Mouse (Mus musculus) hindbrain, embryonic 12.5 days (tissue): Measurements from ENCODE around the gene Samd8. TPM values are rescaled to one million over a fixed set of nuclear protein-coding genes. Genes with fewer than 3 reads are reported as not detected.
A peak's percentile ranks its signal among the peaks of the same experiment; 100 is the strongest.

ENCODE experiments used
- ATAC-seq: fragments of 200-750 bp; cut with Nextera tagmentation; 2 replicates; pipeline ENCODE4 v1.8.0; 2017; ENCODE audit warnings: moderate TSS enrichment; ENCODE audit not compliant: low FRiP score
- H3K27ac ChIP-seq: fragments of 300-500 bp; sonication (generic); 2 replicates; pipeline ENCODE4 v1.5.1; 2016; ENCODE audit warnings: mild to moderate bottlenecking
- H3K27me3 ChIP-seq: fragments of 300-500 bp; sonication (generic); 2 replicates; pipeline ENCODE4 v1.6.1; 2016; ENCODE audit warnings: mild to moderate bottlenecking
- H3K36me3 ChIP-seq: fragments of 300-500 bp; sonication (generic); 2 replicates; pipeline ENCODE4 v1.6.1; 2016; ENCODE audit warnings: mild to moderate bottlenecking
- H3K4me1 ChIP-seq: fragments of 300-500 bp; sonication (generic); 2 replicates; pipeline ENCODE4 v1.6.1; 2016
- H3K4me2 ChIP-seq: fragments of 300-500 bp; sonication (generic); replicated peaks from 2 replicates; pipeline ENCODE4 v1.6.1; 2016; ENCODE audit warnings: mild to moderate bottlenecking
- H3K4me3 ChIP-seq: fragments of 300-500 bp; sonication (generic); 2 replicates; pipeline ENCODE4 v1.5.1; 2016; ENCODE audit warnings: mild to moderate bottlenecking
- H3K9ac ChIP-seq: fragments of 300-500 bp; sonication (generic); 2 replicates; pipeline ENCODE4 v1.6.1; 2016; ENCODE audit warnings: mild to moderate bottlenecking, moderate library complexity
- H3K9me3 ChIP-seq: fragments of 300-500 bp; sonication (generic); replicated peaks from 2 replicates; pipeline ENCODE4 v1.6.1; 2016; ENCODE audit warnings: mild to moderate bottlenecking
- WGBS: fragments of 180-500 bp; shearing (Covaris S2); methylation state at CpG from one replicate; pipeline ENCODE4 v1.1.7; 2016; 5-methylcytosine and 5-hydroxymethylcytosine counted together
- polyA plus RNA-seq: library from polyadenylated mRNA; unstranded; fragments of >200 nt; fragmentation: Nextera tagmentation; extraction: Ambion mirVana; gene quantifications from 2 replicates; pipeline ENCODE4 v1.2.1, GENCODE M21; 2016

The Samd8 gene
- polyA plus RNA-seq, 1 experiment from 2014 or later: 15.9 TPM

DNA sequence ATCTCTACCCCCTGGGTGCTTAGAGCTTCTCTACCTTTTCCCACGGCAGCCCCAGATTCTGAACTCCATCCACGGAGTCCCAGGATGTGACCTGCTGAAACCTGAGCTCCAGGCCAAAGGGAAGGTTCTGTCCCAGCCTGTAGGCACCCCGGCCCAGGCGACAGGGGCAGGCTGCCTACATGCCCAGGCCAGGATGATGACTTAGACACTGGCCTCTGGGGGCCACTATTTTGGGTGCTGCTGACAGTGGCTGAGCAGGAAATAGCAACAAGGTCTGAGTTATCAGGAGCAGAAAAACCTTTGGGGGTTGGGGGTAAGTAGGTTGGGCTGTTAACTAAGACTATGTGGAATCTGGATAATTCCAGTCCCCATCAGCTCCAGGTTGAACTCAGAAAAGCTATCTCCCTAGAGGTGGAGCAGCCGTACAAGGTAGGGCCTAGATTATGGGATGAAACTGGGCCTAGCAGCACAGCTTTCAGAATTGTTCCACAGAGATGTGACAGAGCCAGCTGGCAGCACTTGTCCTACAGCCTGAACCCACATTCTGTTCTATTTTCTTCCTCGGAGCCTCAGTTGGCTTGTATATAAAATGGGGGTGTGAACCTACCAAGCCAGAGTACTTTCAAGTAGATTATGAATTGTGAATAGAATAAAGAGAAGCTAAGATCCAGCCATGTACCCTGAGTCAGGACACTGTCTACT is 21.1 kb upstream of the Samd8 start:
- Histone ChIP-seq H3K9ac (no peak overlapping the region), H3K27me3 (no peaks in the 10 kb centered on the region), H3K36me3 (no peaks in the 10 kb centered on the region), H3K4me1 (no peaks in the 10 kb centered on the region), H3K4me2 (no peak overlapping the region), H3K4me3 (no peak overlapping the region), H3K9me3 (no peaks in the 10 kb centered on the region), H3K27ac (no peak overlapping the region)
- no peak for ATAC-seq
- 74% methylated on average over 6 of the region's 6 CpGs for WGBS

DNA sequence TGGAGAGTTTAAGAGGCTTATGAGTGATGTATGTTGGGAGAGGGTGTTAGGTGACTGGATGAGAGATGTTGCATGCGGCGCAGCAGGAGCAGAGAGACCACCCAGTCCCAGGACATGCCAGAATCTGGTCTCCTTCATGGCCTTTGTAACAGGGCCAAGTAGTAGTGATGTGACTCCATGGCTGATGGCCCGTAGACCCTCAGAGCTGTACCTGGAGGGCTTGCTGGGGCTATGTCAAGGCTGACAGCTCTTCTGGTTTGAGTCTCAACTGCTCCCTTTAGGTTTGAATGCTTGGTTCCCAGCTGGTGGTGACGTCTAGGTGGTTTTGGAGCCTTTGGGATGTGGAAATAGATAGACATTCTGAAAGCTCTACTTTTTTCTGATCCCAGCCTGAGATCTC is 20.4 kb upstream of the Samd8 start:
- 87% methylated on average over 4 of the region's 4 CpGs for WGBS
- Histone ChIP-seq H3K27ac (no peak overlapping the region), H3K4me2 (no peak overlapping the region), H3K4me1 (no peaks in the 10 kb centered on the region), H3K9ac (no peak overlapping the region), H3K9me3 (no peaks in the 10 kb centered on the region), H3K27me3 (no peaks in the 10 kb centered on the region), H3K4me3 (no peak overlapping the region), H3K36me3 (no peaks in the 10 kb centered on the region)
- no peak for ATAC-seq

DNA sequence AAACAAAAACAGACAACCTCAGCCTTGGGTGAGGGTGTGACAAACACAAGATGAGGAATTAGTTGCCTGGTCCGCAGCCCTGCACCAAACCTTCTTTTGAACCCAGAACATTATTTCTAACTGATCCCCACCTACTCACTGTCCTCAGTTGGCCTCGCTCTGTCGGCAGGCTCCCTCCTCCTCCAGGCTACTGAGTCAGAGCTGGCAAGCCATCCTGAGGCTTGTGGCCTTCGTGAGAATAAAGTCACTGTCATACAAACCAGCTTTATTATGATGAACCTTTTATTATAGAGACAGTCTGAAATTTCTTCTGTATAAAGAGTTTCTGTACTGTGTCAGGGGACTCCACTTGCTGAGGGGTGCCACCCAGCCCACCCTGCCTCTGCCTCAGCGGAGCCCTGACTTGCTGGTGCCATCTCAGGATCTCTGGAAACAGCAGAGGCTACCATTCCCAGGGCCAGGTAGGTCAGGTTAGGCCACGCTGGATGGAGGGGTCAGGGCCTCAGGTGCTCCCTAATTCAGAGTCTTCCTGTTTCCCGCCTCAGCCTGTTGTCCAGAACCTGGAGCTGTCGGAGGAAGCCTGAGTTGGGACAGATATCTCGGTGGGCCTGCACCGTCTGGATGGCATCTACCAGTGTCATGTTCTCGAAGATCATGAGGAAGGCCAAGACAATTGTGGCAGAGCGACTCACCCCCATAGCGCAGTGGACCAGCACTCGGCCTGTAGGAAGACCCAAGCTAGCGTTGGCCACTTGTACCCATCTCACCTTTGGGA is 17.0 kb upstream of the Samd8 start:
- Histone ChIP-seq H3K9ac (no peak overlapping the region), H3K27ac (no peak overlapping the region), H3K36me3 (no peaks in the 10 kb centered on the region), H3K4me3 (no peak overlapping the region), H3K4me2 (no peak overlapping the region), H3K4me1 (no peaks in the 10 kb centered on the region), H3K9me3 (no peaks in the 10 kb centered on the region), H3K27me3 (no peaks in the 10 kb centered on the region)
- ATAC-seq: no peak
- WGBS: 93% methylated on average over 15 of the region's 15 CpGs

DNA sequence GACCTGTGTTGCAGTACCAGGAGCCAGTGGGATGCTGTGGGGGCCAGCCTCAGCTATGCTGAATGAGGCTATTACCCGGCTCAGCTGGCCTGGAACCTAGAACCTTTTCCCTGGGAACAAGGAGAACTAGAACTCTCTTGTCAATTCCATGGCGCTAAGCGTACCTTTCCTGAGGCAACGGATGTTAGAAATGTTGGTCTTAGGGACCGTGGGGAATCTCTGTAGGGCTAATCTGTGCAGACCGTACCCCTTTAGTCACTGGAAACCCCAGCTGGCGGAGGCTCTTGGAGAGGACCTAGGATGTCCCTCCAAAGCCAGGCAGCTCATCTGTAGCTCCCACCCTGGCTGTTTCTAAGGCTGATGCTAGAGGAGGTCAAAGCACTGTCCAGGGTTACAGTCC is 10.0 kb upstream of the Samd8 start:
- H3K36me3 ChIP-seq: no peaks in the 10 kb centered on the region
- no peak for ATAC-seq
- H3K4me3 ChIP-seq: no peak overlapping the region
- no peaks in the 10 kb centered on the region for H3K9me3 ChIP-seq
- no peak overlapping the region for H3K27ac ChIP-seq
- no peaks in the 10 kb centered on the region for H3K4me1 ChIP-seq
- 94% methylated on average over 7 of the region's 7 CpGs for WGBS
- H3K27me3 ChIP-seq: peaks cover 7% of the 10 kb centered on the region; the same call in 1 of the 2 replicates
- H3K4me2 ChIP-seq: no peak overlapping the region
- no peak overlapping the region for H3K9ac ChIP-seq

- Histone ChIP-seq H3K27ac (no peak overlapping the region), H3K9ac (no peak overlapping the region), H3K27me3 (peaks cover 7% of the 10 kb centered on the region; the same call in 1 of the 2 replicates), H3K4me1 (no peaks in the 10 kb centered on the region), H3K4me3 (no peak overlapping the region), H3K9me3 (no peaks in the 10 kb centered on the region), H3K4me2 (no peak overlapping the region), H3K36me3 (no peaks in the 10 kb centered on the region)
- 90% methylated on average over 3 of the region's 3 CpGs for WGBS
- ATAC-seq: peak; percentile 35
These were observed 9.0 kb upstream of the Samd8 start for GRCm38 (mm10) chr14:21741314-21741713.

GRCm38 (mm10) chr14:21741786-21742185 is 8.5 kb upstream of the Samd8 start:
- H3K27me3 ChIP-seq: peaks cover 7% of the 10 kb centered on the region; the same call in 1 of the 2 replicates
- no peak overlapping the region for H3K9ac ChIP-seq
- no peaks in the 10 kb centered on the region for H3K9me3 ChIP-seq
- 15% methylated on average over 4 of the region's 4 CpGs for WGBS
- H3K36me3 ChIP-seq: no peaks in the 10 kb centered on the region
- no peak overlapping the region for H3K4me2 ChIP-seq
- H3K27ac ChIP-seq: no peak overlapping the region
- peak; percentile 78 for ATAC-seq
- no peaks in the 10 kb centered on the region for H3K4me1 ChIP-seq
- no peak overlapping the region for H3K4me3 ChIP-seq

DNA sequence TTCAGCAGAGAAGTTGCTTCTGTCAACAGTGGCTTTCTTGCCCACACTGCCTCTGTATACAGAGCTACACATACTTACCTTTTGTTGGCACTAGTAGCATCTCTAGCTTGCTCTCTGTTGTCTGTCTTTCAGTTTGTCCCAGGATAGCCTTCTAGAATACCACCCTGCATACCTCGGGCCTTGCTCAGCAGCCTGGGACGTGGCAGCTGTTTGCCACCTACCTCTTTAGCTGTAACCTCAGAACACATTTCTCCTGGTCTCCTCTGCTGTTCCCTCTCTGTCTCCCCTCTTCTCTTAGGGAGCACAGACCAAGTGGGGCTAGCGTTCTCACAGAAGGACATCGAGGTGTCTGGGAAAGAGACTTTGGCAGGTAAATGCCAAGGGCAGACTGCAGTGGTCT is 7.9 kb upstream of the Samd8 start:
- Histone ChIP-seq H3K4me1 (no peaks in the 10 kb centered on the region), H3K36me3 (no peaks in the 10 kb centered on the region), H3K4me2 (no peak overlapping the region), H3K4me3 (no peak overlapping the region), H3K27ac (no peak overlapping the region), H3K27me3 (peaks cover 7% of the 10 kb centered on the region; the same call in 1 of the 2 replicates), H3K9ac (no peak overlapping the region), H3K9me3 (no peaks in the 10 kb centered on the region)
- WGBS: 94% methylated on average over 4 of the region's 4 CpGs
- no peak for ATAC-seq

GRCm38 (mm10) chr14:21744169-21744568 is 6.2 kb upstream of the Samd8 start:
- no peak for ATAC-seq
- Histone ChIP-seq H3K4me2 (no peak overlapping the region), H3K27ac (no peak overlapping the region), H3K4me1 (no peaks in the 10 kb centered on the region), H3K4me3 (no peak overlapping the region), H3K9me3 (no peaks in the 10 kb centered on the region), H3K27me3 (peaks cover 7% of the 10 kb centered on the region; the same call in 1 of the 2 replicates), H3K9ac (no peak overlapping the region), H3K36me3 (no peaks in the 10 kb centered on the region)
- WGBS: 86% methylated on average over 1 of the region's 1 CpGs

GRCm38 (mm10) chr14:21745149-21745548 is 5.2 kb upstream of the Samd8 start:
- Histone ChIP-seq H3K36me3 (no peaks in the 10 kb centered on the region), H3K4me1 (no peaks in the 10 kb centered on the region), H3K4me2 (no peak overlapping the region), H3K4me3 (no peak overlapping the region), H3K9ac (no peak overlapping the region), H3K9me3 (no peaks in the 10 kb centered on the region), H3K27ac (no peak overlapping the region), H3K27me3 (peaks cover 7% of the 10 kb centered on the region; the same call in 1 of the 2 replicates)
- 72% methylated on average over 5 of the region's 5 CpGs for WGBS
- ATAC-seq: no peak

DNA sequence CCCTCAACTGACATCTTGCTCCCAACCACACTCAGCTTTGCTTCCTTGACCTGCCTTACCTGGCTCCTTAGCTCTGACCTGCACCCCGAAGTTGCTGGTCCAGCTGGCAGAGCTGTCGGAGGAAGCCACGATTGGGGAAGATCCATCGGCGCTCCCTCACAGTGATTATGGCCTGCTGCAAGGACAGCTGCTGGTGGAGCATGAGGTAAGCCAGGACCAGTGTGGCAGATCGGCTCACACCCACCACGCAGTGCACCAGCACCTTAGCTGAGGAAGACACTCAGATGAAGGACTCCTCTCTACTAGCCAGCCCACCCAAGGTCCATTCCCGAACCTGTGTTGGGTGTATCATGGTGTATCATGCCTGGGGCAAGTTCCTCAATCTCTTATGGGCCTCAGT is 4.1 kb upstream of the Samd8 start:
- Histone ChIP-seq H3K4me2 (no peak overlapping the region), H3K9ac (no peak overlapping the region), H3K27me3 (peaks cover 7% of the 10 kb centered on the region; the same call in 1 of the 2 replicates), H3K36me3 (no peaks in the 10 kb centered on the region), H3K27ac (no peak overlapping the region), H3K9me3 (no peaks in the 10 kb centered on the region), H3K4me1 (0 out of 2 replicates have a peak, but pooled peaks cover 2% of the 10 kb centered on the region), H3K4me3 (no peak overlapping the region)
- ATAC-seq: no peak
- 90% methylated on average over 8 of the region's 8 CpGs for whole genome bisulfite sequencing

DNA sequence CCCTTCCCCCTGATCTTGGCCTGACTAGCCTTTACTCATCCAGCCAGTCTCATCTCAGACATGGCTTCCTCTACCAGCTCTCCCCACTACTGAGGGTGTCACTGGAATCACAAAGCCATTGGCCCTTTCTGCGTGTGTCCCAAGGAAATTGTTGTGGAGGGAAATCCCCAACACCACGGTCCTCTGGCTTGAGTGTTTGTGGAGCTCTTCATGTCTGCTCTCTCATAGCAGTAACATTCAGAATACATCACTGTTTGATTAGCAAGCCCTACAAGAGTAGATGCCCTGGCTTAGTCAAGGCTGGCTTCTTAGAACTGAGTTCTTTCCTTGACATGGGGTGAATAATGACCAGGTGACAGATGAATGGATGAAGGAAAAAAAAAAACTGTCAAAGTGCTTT is 3.5 kb upstream of the Samd8 start:
- WGBS: 86% methylated on average over 2 of the region's 2 CpGs
- ATAC-seq: no peak
- peaks cover 8% of the 10 kb centered on the region for H3K4me1 ChIP-seq

GRCm38 (mm10) chr14:21747436-21748141 is 2.7 kb upstream of the Samd8 start:
- peaks cover 2% of the 10 kb centered on the region; the same call in 1 of the 2 replicates for H3K27me3 ChIP-seq
- no peak for ATAC-seq

More for the DNA sequence above, 3.5 kb upstream of the Samd8 start:
- H3K9ac ChIP-seq: no peak overlapping the region
- H3K36me3 ChIP-seq: no peaks in the 10 kb centered on the region
- H3K4me2 ChIP-seq: no peak overlapping the region
- no peak overlapping the region for H3K27ac ChIP-seq
- H3K27me3 ChIP-seq: peaks cover 7% of the 10 kb centered on the region; the same call in 1 of the 2 replicates
- no peak overlapping the region for H3K4me3 ChIP-seq
- H3K9me3 ChIP-seq: no peaks in the 10 kb centered on the region

More at GRCm38 (mm10) chr14:21747436-21748141, 2.7 kb upstream of the Samd8 start:
- Histone ChIP-seq H3K4me3 (no peak overlapping the region), H3K4me1 (peaks cover 14% of the 10 kb centered on the region), H3K9me3 (no peaks in the 10 kb centered on the region), H3K4me2 (no peak overlapping the region), H3K36me3 (no peaks in the 10 kb centered on the region), H3K9ac (no peak overlapping the region), H3K27ac (no peak overlapping the region)
- WGBS: 74% methylated on average over 14 of the region's 14 CpGs
